Mouse (Mus musculus): ENCODE data around the gene Mta1.
A peak's percentile ranks its signal among the peaks of the same experiment; 100 is the strongest.

The Mta1 gene

GRCm38 (mm10) chr12:113149341-113149740 lies 51.3 kb downstream of the Mta1 start:
- DNase-seq (ENCODE audit: low spot score) = no peak

GRCm38 (mm10) chr12:113149896-113150295 lies 51.8 kb downstream of the Mta1 start:
- no peak for DNase-seq (ENCODE audit: low spot score)

GRCm38 (mm10) chr12:113150591-113150990 lies 52.5 kb downstream of the Mta1 start:
- DNase-seq (ENCODE audit: low spot score) = no peak

- no peak for DNase-seq (ENCODE audit: low spot score)
These were observed 53.0 kb downstream of the Mta1 start for GRCm38 (mm10) chr12:113151046-113151445.

GRCm38 (mm10) chr12:113151661-113152271 lies 53.7 kb downstream of the Mta1 start:
- peak; percentile 88 for DNase-seq (ENCODE audit: low spot score)

GRCm38 (mm10) chr12:113152272-113152661 lies 54.2 kb downstream of the Mta1 start:
- DNase-seq (ENCODE audit: low spot score) = no peak

- DNase-seq (ENCODE audit: low spot score) = no peak
These were observed 55.0 kb downstream of the Mta1 start for GRCm38 (mm10) chr12:113152991-113153525.

GRCm38 (mm10) chr12:113153971-113154370 lies 55.9 kb downstream of the Mta1 start:
- DNase-seq (ENCODE audit: low spot score) = no peak

- no peak for DNase-seq (ENCODE audit: low spot score)
These were observed 56.6 kb downstream of the Mta1 start for GRCm38 (mm10) chr12:113154747-113155075.

- peak; percentile 55 for DNase-seq (ENCODE audit: low spot score)
These were observed 57.1 kb downstream of the Mta1 start for GRCm38 (mm10) chr12:113155076-113155771.

- peak; percentile 99 for DNase-seq (ENCODE audit: low spot score)
These were observed 57.9 kb downstream of the Mta1 start, which contains the start of gene Tedc1 for GRCm38 (mm10) chr12:113155887-113156539. Gene Tedc1, plus strand, starts transcription at chr12:113156421.

GRCm38 (mm10) chr12:113156540-113156929 lies 58.5 kb downstream of the Mta1 start:
- DNase-seq (ENCODE audit: low spot score) = no peak

- no peak for DNase-seq (ENCODE audit: low spot score)
These were observed 58.9 kb downstream of the Mta1 start for GRCm38 (mm10) chr12:113157002-113157401.

- DNase-seq (ENCODE audit: low spot score) = no peak
These were observed 59.4 kb downstream of the Mta1 start for GRCm38 (mm10) chr12:113157521-113157920.

- DNase-seq (ENCODE audit: low spot score) = no peak
These were observed 59.9 kb downstream of the Mta1 start for GRCm38 (mm10) chr12:113157971-113158370.

- no peak for DNase-seq (ENCODE audit: low spot score)
These were observed 65.5 kb downstream of the Mta1 start for GRCm38 (mm10) chr12:113163561-113164006.

GRCm38 (mm10) chr12:113168031-113168536 lies 70.0 kb downstream of the Mta1 start:
- DNase-seq (ENCODE audit: low spot score) = no peak

- DNase-seq (ENCODE audit: low spot score) = peak; percentile 52
These were observed 79.1 kb downstream of the Mta1 start for GRCm38 (mm10) chr12:113176960-113177725.

GRCm38 (mm10) chr12:113181020-113181419 lies 82.9 kb downstream of the Mta1 start:
- DNase-seq (ENCODE audit: low spot score) = no peak

GRCm38 (mm10) chr12:113184945-113185344 lies 86.9 kb downstream of the Mta1 start:
- DNase-seq (ENCODE audit: low spot score) = no peak

GRCm38 (mm10) chr12:113185442-113186291 lies 87.6 kb downstream of the Mta1 start, which contains the start of gene Tmem121:
Gene Tmem121, plus strand, starts transcription at chr12:113185930.
- peak; percentile 36 for DNase-seq (ENCODE audit: low spot score)
